Mouse (Mus musculus) lung, postnatal 0 days (tissue): ENCODE data around the gene Foxp4. TPM values are rescaled to one million over a fixed set of nuclear protein-coding genes. Genes with fewer than 3 reads are reported as not detected.
A peak's percentile ranks its signal among the peaks of the same experiment; 100 is the strongest.

Source experiments
- ATAC-seq: fragments of 200-750 bp; cut with Nextera tagmentation; 2 replicates; pipeline ENCODE4 v1.8.0; 2017; ENCODE audit warnings: moderate library complexity
- DNase-seq: peaks from one replicate; pipeline ENCODE4 v3.0.0-alpha.2; 2016; ENCODE audit warnings: low spot score
- H3K27ac ChIP-seq: fragments of 300-500 bp; sonication (generic); 2 replicates; pipeline ENCODE4 v1.5.1; 2014; ENCODE audit warnings: antibody characterized with exemption, mild to moderate bottlenecking, low read length, mixed read lengths
- H3K27me3 ChIP-seq: fragments of 300-500 bp; sonication (generic); replicated peaks from 2 replicates; pipeline ENCODE4 v1.6.1; 2014; ENCODE audit warnings: low read length, mixed read lengths; ENCODE audit not compliant: insufficient read depth
- H3K36me3 ChIP-seq: fragments of 300-500 bp; sonication (generic); 2 replicates; pipeline ENCODE4 v1.6.1; 2014; ENCODE audit warnings: low read length, mixed read lengths; ENCODE audit not compliant: insufficient read depth
- H3K4me1 ChIP-seq: fragments of 300-500 bp; sonication (generic); 2 replicates; pipeline ENCODE4 v1.6.1; 2014; ENCODE audit warnings: antibody characterized with exemption, low read depth, low read length, mixed read lengths; ENCODE audit not compliant: insufficient read depth
- H3K4me2 ChIP-seq: fragments of 300-500 bp; sonication (generic); replicated peaks from 2 replicates; pipeline ENCODE4 v1.6.1; 2014; ENCODE audit warnings: low read depth, mild to moderate bottlenecking, low read length, moderate library complexity, mixed read lengths
- H3K4me3 ChIP-seq: fragments of 300-500 bp; sonication (generic); 2 replicates; pipeline ENCODE4 v1.5.1; 2014; ENCODE audit warnings: low read depth, low read length
- H3K9ac ChIP-seq: fragments of 300-500 bp; sonication (generic); replicated peaks from 2 replicates; pipeline ENCODE4 v1.6.1; 2014; ENCODE audit warnings: low read depth, mild to moderate bottlenecking
- H3K9me3 ChIP-seq: fragments of 300-500 bp; sonication (generic); 2 replicates; pipeline ENCODE4 v1.6.1; 2016; ENCODE audit warnings: low read length, mixed read lengths
- CTCF ChIP-seq: IDR thresholded peaks from 2 replicates; pipeline ENCODE4 v1.5.1; 2016; ENCODE audit warnings: antibody characterized with exemption, mild to moderate bottlenecking
- EP300 ChIP-seq: IDR thresholded peaks from 2 replicates; pipeline ENCODE4 v1.6.1; 2016; ENCODE audit warnings: antibody characterized with exemption, mild to moderate bottlenecking, control low read depth
- WGBS: fragments of 180-500 bp; shearing (Covaris S2); extraction: QIAGEN DNeasy Blood & Tissue Kit; methylation state at CpG from one replicate; pipeline ENCODE4 v1.1.7; 2014; 5-methylcytosine and 5-hydroxymethylcytosine counted together
- polyA plus RNA-seq: library from polyadenylated mRNA; unstranded; fragments of >200 nt; fragmentation: Nextera tagmentation; extraction: Ambion mirVana; gene quantifications from 2 replicates; pipeline ENCODE4 v1.2.1, GENCODE M21; 2015

Foxp4 gene
- polyA plus RNA-seq, 1 experiment from 2014 or later = 10.2 TPM

DNA sequence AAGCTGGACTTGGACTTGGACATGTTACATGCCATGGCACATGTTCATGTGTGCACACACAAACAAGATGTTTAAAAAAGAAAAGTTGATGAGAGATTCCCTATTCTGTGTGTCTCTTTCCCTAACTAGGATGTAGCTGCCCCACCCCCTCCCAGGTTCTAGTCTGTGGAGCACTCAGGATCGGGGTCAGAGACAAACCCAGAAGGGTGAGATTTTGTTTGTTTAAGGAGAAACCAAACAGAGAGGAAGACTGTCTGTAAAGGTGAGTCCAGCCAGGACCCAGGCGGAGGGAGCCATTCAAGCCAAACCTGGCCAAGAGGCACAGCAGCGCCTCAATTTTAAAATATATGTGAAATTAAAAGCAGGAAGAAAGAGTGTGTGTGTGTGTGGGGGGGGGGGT, 7.2 kb downstream of the Foxp4 start:
- no peak for TF ChIP-seq EP300
- no peak for TF ChIP-seq CTCF
- H3K4me1 ChIP-seq = 0 out of 2 replicates have a peak, but pooled peaks cover 6% of the 10 kb centered on the region

DNA sequence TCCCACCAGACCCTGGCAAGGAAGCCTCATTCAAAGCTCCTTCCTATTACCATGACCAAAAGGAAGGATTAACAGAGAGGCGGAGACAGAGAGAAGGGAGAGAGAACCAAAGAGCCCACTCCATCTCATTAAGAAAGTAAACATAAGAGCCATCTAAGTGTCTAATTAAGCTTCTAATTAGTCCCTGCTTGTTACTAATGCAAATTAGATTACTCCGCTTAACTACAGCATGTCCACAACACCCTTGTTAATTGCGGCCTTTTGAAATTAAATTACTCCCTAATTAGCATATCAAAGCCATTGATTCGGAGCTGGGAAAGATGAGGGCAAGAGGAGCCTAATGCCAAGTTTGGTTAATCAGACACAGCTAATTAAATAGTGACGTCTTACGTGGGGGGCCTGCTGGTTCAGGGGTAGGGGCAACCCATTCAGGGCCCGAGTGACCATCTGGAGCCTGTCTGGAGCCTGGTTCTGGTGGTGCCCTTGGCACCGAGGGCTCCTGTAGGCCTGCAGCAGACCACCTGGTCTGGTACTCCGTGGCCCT, 9.7 kb downstream of the Foxp4 start:
- WGBS = 62% methylated on average over 9 of the region's 9 CpGs
- no peak overlapping the region for H3K4me3 ChIP-seq
- no peak overlapping the region for H3K9ac ChIP-seq
- TF ChIP-seq CTCF (no peak), EP300 (no peak)
- H3K4me2 ChIP-seq = no peak overlapping the region
- no peaks in the 10 kb centered on the region for H3K4me1 ChIP-seq
- ATAC-seq (no peak), DNase-seq (no peak)
- no peaks in the 10 kb centered on the region for H3K36me3 ChIP-seq
- H3K27ac ChIP-seq = no peak overlapping the region
- no peaks in the 10 kb centered on the region for H3K27me3 ChIP-seq
- H3K9me3 ChIP-seq = no peaks in the 10 kb centered on the region

More for the DNA sequence above, 7.2 kb downstream of the Foxp4 start:
- DNase-seq = no peak
- no peaks in the 10 kb centered on the region for H3K27me3 ChIP-seq
- H3K27ac ChIP-seq = no peak overlapping the region
- H3K4me3 ChIP-seq = no peak overlapping the region
- no peak overlapping the region for H3K9ac ChIP-seq
- ATAC-seq = no peak
- no peak overlapping the region for H3K4me2 ChIP-seq
- WGBS = 54% methylated on average over 3 of the region's 3 CpGs
- no peaks in the 10 kb centered on the region for H3K9me3 ChIP-seq
- no peaks in the 10 kb centered on the region for H3K36me3 ChIP-seq

DNA sequence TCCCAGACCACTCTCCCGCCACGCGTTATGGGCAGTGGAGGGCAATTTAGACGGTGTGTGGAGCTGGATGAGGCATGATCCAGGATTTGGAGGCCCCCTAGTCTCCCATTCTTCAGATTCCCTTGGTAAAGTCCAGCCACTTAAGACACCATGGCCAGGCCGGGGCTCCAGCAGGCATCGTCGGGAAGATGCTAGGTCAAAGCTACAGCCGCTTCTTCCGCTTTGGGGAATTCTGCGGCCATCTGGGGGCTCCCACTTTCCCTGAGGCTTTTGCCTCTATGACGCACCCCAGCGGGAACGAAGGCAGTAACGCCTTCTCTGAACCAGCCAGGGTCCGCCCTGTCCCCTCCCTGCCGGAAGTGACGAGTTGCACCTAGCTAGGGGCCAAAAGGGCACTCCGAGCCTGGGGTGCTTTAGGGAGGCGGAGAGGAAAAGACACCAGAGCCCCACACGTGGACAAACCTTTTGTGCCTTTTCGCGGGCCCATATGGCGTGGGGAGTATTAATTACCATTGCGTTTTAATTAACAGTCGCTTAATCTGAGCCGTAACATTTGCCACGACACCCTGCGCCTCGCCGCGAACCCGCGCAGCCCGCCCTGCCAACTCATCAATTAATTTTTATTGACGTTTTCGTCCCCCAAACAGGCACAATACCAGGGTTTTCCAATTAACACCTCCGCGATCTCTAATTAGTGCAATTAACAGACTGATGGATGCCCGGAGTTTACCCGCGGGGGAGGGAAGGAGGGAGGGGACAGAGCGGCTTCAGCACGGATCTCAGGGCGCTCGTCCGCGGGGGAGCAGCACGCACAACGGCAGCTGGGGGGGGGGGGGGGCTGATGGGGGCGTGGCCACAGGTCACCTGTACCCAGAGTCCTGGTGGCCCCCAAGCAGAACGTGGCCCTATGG, 15.1 kb downstream of the Foxp4 start:
- Histone ChIP-seq H3K4me1 (no peaks in the 10 kb centered on the region), H3K4me2 (peak overlapping the region; percentile 53), H3K36me3 (no peaks in the 10 kb centered on the region), H3K9ac (no peak overlapping the region), H3K27me3 (no peaks in the 10 kb centered on the region), H3K4me3 (peak overlapping the region; percentile 22), H3K27ac (no peak overlapping the region), H3K9me3 (no peaks in the 10 kb centered on the region)
- TF ChIP-seq CTCF = 0 out of 2 replicates have a peak, but pooled peaks have one; percentile 13
- no peak for TF ChIP-seq EP300
- ATAC-seq = peak; percentile 54
- WGBS = 29% methylated on average over 49 of the region's 51 CpGs
- DNase-seq = peak; percentile 46

DNA sequence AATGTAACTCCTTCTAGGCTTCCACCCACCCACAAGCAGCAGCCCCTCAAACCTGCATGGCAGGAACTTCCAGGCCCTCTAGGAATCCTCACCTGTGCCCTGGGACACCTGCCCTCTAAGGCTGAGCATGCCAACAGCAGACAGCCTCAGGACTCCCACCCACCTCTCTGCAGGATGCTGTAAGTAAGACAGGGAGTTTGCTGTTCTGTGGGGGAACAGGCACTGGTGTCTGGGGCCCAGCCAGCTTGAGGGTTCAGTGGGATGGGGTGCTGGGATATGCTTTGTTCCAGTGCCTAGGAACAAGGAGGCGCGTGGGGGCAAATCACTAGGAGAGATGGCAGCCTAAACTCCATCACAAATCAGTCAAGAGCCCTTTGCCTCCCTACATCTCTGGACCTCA, 16.4 kb downstream of the Foxp4 start:
- ATAC-seq (no peak), DNase-seq (no peak)
- H3K4me1 ChIP-seq = no peaks in the 10 kb centered on the region
- TF ChIP-seq EP300 (no peak), CTCF (no peak)
- H3K4me2 ChIP-seq = no peak overlapping the region
- no peak overlapping the region for H3K9ac ChIP-seq
- no peak overlapping the region for H3K27ac ChIP-seq
- no peaks in the 10 kb centered on the region for H3K27me3 ChIP-seq
- H3K9me3 ChIP-seq = no peaks in the 10 kb centered on the region
- no peak overlapping the region for H3K4me3 ChIP-seq
- H3K36me3 ChIP-seq = no peaks in the 10 kb centered on the region
- WGBS = 90% methylated on average over 2 of the region's 2 CpGs

DNA sequence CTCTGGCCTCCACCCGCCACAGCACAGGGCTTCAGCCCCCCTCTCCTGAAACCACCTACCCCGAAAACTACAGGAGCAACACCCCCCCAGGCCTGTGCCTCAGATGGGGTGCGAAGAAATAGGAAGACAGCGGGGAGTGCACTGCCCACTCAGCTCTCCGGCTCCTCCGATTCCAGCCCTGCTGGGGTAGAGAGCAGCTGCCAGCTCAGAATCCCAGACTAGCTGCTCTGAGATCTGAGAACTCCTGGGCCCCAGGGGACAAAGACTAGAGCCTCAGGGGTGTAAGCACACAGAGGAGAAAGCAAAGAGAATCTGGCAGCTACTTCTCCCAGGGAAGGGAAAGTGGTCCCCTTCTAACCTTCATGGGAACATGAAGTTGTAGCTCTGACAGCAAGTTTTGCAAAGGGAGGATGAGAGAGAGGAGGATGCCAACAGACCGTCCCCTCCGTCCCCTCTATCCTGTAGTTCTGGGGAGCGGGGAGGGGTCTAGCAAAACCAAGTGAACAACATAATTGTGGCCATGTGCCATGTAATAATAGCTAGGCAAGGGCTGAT, 17.0 kb downstream of the Foxp4 start:
- 71% methylated on average over 9 of the region's 9 CpGs for whole genome bisulfite sequencing
- no peak overlapping the region for H3K4me3 ChIP-seq
- H3K27ac ChIP-seq = no peak overlapping the region
- no peak for TF ChIP-seq EP300
- TF ChIP-seq CTCF = no peak
- no peaks in the 10 kb centered on the region for H3K9me3 ChIP-seq
- no peaks in the 10 kb centered on the region for H3K4me1 ChIP-seq
- no peaks in the 10 kb centered on the region for H3K36me3 ChIP-seq
- H3K27me3 ChIP-seq = no peaks in the 10 kb centered on the region
- ATAC-seq (no peak), DNase-seq (no peak)
- H3K4me2 ChIP-seq = no peak overlapping the region
- no peak overlapping the region for H3K9ac ChIP-seq
